Mouse (Mus musculus) B cell, adult (primary cell): ENCODE results near the gene Swi5. TPM values are rescaled to one million over a fixed set of nuclear protein-coding genes. Genes with fewer than 3 reads are reported as not detected.

Experiments used
- total RNA-seq: library from RNA; stranded (reverse); gene quantifications from 4 replicates; pipeline ENCODE4 v1.2.4, GENCODE M21; 2023; ENCODE audit not compliant: inconsistent age

Swi5 gene
- 88.2 to 99.8 TPM (median 91.9 TPM) in 4 replicates for total RNA-seq

GRCm38 (mm10) chr2:32287923-32288367 is at the start of gene Swi5:
Gene Swi5 (minus strand): TSS chr2:32288075.

GRCm38 (mm10) chr2:32287334-32287840 is 488 bp downstream of the Swi5 start, which contains the start of gene Golga2:
Gene Golga2 (plus strand): TSS chr2:32287384.

GRCm38 (mm10) chr2:32259657-32260417 is 28.0 kb downstream of the Swi5 start, which contains the start of gene Uck1:
Gene Uck1 (minus strand): TSS chr2:32260159.

DNA sequence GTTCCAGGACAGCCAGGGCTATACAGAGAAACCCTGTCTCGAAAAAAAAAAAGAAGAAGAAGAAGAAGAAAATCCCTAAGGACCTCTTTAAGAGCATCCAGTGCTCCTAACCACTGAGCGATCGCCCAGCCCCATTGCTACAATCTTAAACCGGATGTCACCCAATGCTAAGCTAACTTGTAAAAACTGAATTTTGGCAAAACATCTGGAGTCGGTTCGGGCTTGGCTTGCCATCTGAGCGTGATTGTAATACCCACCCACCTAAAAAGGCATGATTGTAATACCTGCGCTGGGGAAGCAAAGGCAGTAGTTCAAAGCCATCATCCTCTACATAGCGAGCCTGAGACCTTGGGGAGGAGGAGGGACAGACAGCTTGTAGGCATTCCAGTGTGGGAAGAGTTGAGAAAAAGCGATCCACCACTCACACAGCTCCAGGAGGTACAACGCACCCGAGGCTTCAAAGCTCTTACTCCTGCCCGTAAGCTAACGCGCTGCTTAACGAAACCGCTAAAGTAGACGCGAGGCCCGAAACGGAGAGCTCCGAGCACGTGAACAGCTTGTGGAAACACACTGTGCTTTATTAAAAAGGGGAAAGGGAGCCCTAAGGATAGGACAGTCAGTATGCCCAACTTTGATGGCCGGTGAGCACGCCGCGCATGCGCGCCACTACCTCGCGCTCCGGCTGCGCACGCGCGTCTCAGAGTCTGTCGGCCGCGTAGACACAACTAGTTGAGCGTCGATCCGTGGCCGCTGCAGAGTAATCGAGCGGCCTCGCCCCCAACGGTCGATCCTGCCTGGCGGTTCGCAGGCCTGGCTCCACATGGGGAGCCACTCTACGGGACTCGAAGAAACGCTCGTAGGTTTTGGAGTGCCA is 51.8 kb downstream of the Swi5 start, which contains the start of gene Pomt1:
TSS of gene Pomt1 (plus strand) at position 705 of the 874 bp plus-strand sequence.

Other genes with a start within 250 kb of the Swi5 start
- 12.7 to 15.8 TPM (median 13.7 TPM) in 4 replicates for gene Fam78a, start 203.2 kb downstream of the Swi5 start, total RNA-seq
- 0.27 to 0.87 TPM (median 0.36 TPM) in 3 of 4 replicates, not detected in the other for gene Plpp7, start 192.5 kb downstream of the Swi5 start, total RNA-seq
- gene Prrc2b, start 137.0 kb downstream of the Swi5 start, total RNA-seq: 89.7 to 94.7 TPM (median 92.9 TPM) in 4 replicates
- 17.6 to 21.2 TPM (median 19.9 TPM) in 4 replicates for gene Pomt1, start 51.5 kb downstream of the Swi5 start, total RNA-seq
- 109 to 127 TPM (median 120 TPM) in 4 replicates for gene Uck1, start 27.9 kb downstream of the Swi5 start, total RNA-seq
- gene Golga2, start 691 bp downstream of the Swi5 start, total RNA-seq: 56.2 to 71.6 TPM (median 64.4 TPM) in 4 replicates
- 126 to 147 TPM (median 133 TPM) in 4 replicates for gene Ciz1, start 64.3 kb upstream of the Swi5 start, total RNA-seq
- gene Dnm1, start 65.3 kb upstream of the Swi5 start, total RNA-seq: not detected in 4 replicates
- 46.4 to 54.8 TPM (median 49.3 TPM) in 4 replicates for gene 1110008P14Rik, start 93.9 kb upstream of the Swi5 start, total RNA-seq
- gene Lcn2, start 100.2 kb upstream of the Swi5 start, total RNA-seq: 0.93 to 1.2 TPM (median 1.0 TPM) in 3 of 4 replicates, not detected in the other
- gene Ptges2, start 107.8 kb upstream of the Swi5 start, total RNA-seq: 5.7 to 12.4 TPM (median 10.7 TPM) in 4 replicates
- gene Naif1, start 162.4 kb upstream of the Swi5 start, total RNA-seq: 4.0 to 5.6 TPM (median 4.4 TPM) in 4 replicates
- 34.7 to 41.9 TPM (median 39.7 TPM) in 4 replicates for gene Slc25a25, start 163.4 kb upstream of the Swi5 start, total RNA-seq
- gene Fam102a, start 247.3 kb upstream of the Swi5 start, total RNA-seq: 61.5 to 65.8 TPM (median 63.9 TPM) in 4 replicates